ENCODE assay signal across 8 mouse cellular contexts in genomic region chr4:128993675-128994074, GRCm38 (mm10). TPM values are rescaled to one million over a fixed set of nuclear protein-coding genes. Genes with fewer than 3 reads are reported as not detected.
DNase-seq lines count a peak whose midpoint lies in the region; ATAC-seq and TF ChIP-seq lines count a peak whose summit lies in the region.

No protein-coding gene starts in this region.

- peak overlapping the region; percentile 53; the same call in 1 of the 2 replicates for H3K27ac ChIP-seq in spleen, adult 2 months (ENCODE audit: insufficient read depth, low read length)
- peak overlapping the region; percentile 75 for H3K27ac ChIP-seq in hindbrain, postnatal 0 days
- no peak overlapping the region for H3K27ac ChIP-seq in midbrain, embryonic 12.5 days (replicated peaks)

- WGBS in spleen, adult 2 months = 1% methylated on average over 12 of the region's 12 CpGs
- WGBS in hindbrain, postnatal 0 days = 2% methylated on average over 12 of the region's 12 CpGs
- WGBS in midbrain, embryonic 12.5 days = 3% methylated on average over 12 of the region's 12 CpGs

- no peak for ATAC-seq in hindbrain, postnatal 0 days
- no peak for ATAC-seq in midbrain, embryonic 12.5 days (ENCODE audit: low FRiP score, low read depth)

- no peak for TF ChIP-seq CTCF in spleen, adult 2 months (IDR thresholded peaks at IDR 0.05; ENCODE audit: extremely low read depth, insufficient read depth, insufficient read length, insufficient replicate concordance)
- no peak for TF ChIP-seq CTCF in hindbrain, postnatal 0 days (IDR thresholded peaks at IDR 0.05; ENCODE audit: low read depth)

- peak overlapping the region; percentile 93 for H3K4me3 ChIP-seq in spleen, adult 2 months (ENCODE audit: extremely low read depth, insufficient read depth, insufficient read length)
- H3K4me3 ChIP-seq in hindbrain, postnatal 0 days (ENCODE audit: low read length) = peak overlapping the region; percentile 83
- peak overlapping the region; percentile 65 for H3K4me3 ChIP-seq in midbrain, embryonic 12.5 days

- no peaks in the 10 kb centered on the region for H3K27me3 ChIP-seq in spleen, adult 2 months (ENCODE audit: control insufficient read depth, insufficient read depth, low read length)
- no peaks in the 10 kb centered on the region for H3K27me3 ChIP-seq in hindbrain, postnatal 0 days (ENCODE audit: insufficient read depth, low read length)
- peaks cover 15% of the 10 kb centered on the region; the same call in 1 of the 2 replicates for H3K27me3 ChIP-seq in midbrain, embryonic 12.5 days

- TF ChIP-seq POLR2A in spleen, adult 2 months (IDR thresholded peaks at IDR 0.05; ENCODE audit: low read depth, low read length) = no peak

- DNase-seq in adrenal gland, postnatal 14 days = peak; percentile 53
- no peak for DNase-seq in adrenal gland, adult 18-20 months (ENCODE audit: low spot score in 2 of 2)
- DNase-seq in spleen, adult 2 months (ENCODE audit: low read depth in 1 of 2, low spot score in 2 of 2) = no peak
- no peak for DNase-seq in spleen, postnatal 36 days (ENCODE audit: low spot score in 2 of 2)
- peak; percentile 53 for DNase-seq in hindbrain, postnatal 0 days (ENCODE audit: low spot score)
- no peak for DNase-seq in left cerebral cortex, adult 11 months (ENCODE audit: low spot score)
- no peak for DNase-seq in spleen, postnatal 4 days (ENCODE audit: low spot score in 2 of 2)

- H3K9me3 ChIP-seq in hindbrain, postnatal 0 days (ENCODE audit: low read length) = no peaks in the 10 kb centered on the region
- H3K9me3 ChIP-seq in midbrain, embryonic 12.5 days = no peaks in the 10 kb centered on the region

- H3K9ac ChIP-seq in hindbrain, postnatal 0 days (replicated peaks; ENCODE audit: low read length) = peak overlapping the region; percentile 70
- H3K9ac ChIP-seq in midbrain, embryonic 12.5 days (replicated peaks) = peak overlapping the region; percentile 72

- peak overlapping the region; percentile 94 for H3K4me2 ChIP-seq in hindbrain, postnatal 0 days (ENCODE audit: low read depth, low read length)
- H3K4me2 ChIP-seq in midbrain, embryonic 12.5 days (replicated peaks) = peak overlapping the region; percentile 89

- H3K4me1 ChIP-seq in spleen, adult 2 months (ENCODE audit: control insufficient read depth, insufficient read depth, insufficient read length) = peaks cover 10% of the 10 kb centered on the region; the same call in 1 of the 2 replicates
- peaks cover 15% of the 10 kb centered on the region for H3K4me1 ChIP-seq in hindbrain, postnatal 0 days (ENCODE audit: insufficient read depth, low read length)
- peaks cover 16% of the 10 kb centered on the region for H3K4me1 ChIP-seq in midbrain, embryonic 12.5 days

- H3K36me3 ChIP-seq in spleen, adult 2 months (ENCODE audit: control insufficient read depth, insufficient read depth, low read length) = peaks cover 3% of the 10 kb centered on the region; the same call in 1 of the 2 replicates
- H3K36me3 ChIP-seq in hindbrain, postnatal 0 days (ENCODE audit: insufficient read depth, low read length) = no peaks in the 10 kb centered on the region
- peaks cover 21% of the 10 kb centered on the region; the same call in 1 of the 2 replicates for H3K36me3 ChIP-seq in midbrain, embryonic 12.5 days

RNA-seq across cellular contexts. Expression of gene Ak2, which starts 1.9 kb away (rescaled TPM):
- total RNA-seq in adrenal gland, postnatal 14 days (2021) = 175 and 204 TPM in 2 replicates
- 100 to 1,000 TPM; 111 to 164 TPM for total RNA-seq in adrenal gland, adult 18-20 months (2021)
- polyA plus RNA-seq in spleen, adult 2 months (2012; rRNA removed) = 32.0 and 32.2 TPM in 2 replicates
- 24.9 and 32.3 TPM in 2 replicates for total RNA-seq in hindbrain, postnatal 0 days (2014; rRNA removed)
- 78.5 and 82.9 TPM in 2 replicates for polyA plus RNA-seq in hindbrain, postnatal 0 days (2015; fragmentation: Nextera tagmentation; extraction: Ambion mirVana)
- 136 and 138 TPM in 2 replicates for polyA plus RNA-seq in midbrain, embryonic 12.5 days (2016; fragmentation: Nextera tagmentation; extraction: Ambion mirVana)

RNA-seq across cellular contexts. Expression of gene Azin2, which starts 31.4 kb away (rescaled TPM):
- 34.1 and 41.8 TPM in 2 replicates for total RNA-seq in adrenal gland, postnatal 14 days (2021)
- 10 to 100 TPM; 62.3 to 69.7 TPM for total RNA-seq in adrenal gland, adult 18-20 months (2021)
- polyA plus RNA-seq in spleen, adult 2 months (2012; rRNA removed) = 5.3 and 6.4 TPM in 2 replicates
- 32.7 and 35.0 TPM in 2 replicates for total RNA-seq in hindbrain, postnatal 0 days (2014; rRNA removed)
- polyA plus RNA-seq in hindbrain, postnatal 0 days (2015; fragmentation: Nextera tagmentation; extraction: Ambion mirVana) = 32.9 and 33.0 TPM in 2 replicates
- polyA plus RNA-seq in midbrain, embryonic 12.5 days (2016; fragmentation: Nextera tagmentation; extraction: Ambion mirVana) = 16.4 and 16.9 TPM in 2 replicates

Comparison
In these comparisons a context has a peak if more than half of its experiments do, and no peak if none do; other contexts are left out.
1. DNase-seq: peak in adrenal gland, postnatal 14 days (single experiment) and hindbrain, postnatal 0 days (single experiment); none in adrenal gland, adult 18-20 months (0 of 2), spleen, adult 2 months (0 of 2), spleen, postnatal 36 days (0 of 2), left cerebral cortex, adult 11 months (single experiment) and spleen, postnatal 4 days (0 of 2).
2. Peak in every context shown above with its lines, with median percentiles within 50 percentile points of each other: H3K4me3 ChIP-seq.